In genomic region chr5:37699757-37700156, GRCm38 (mm10) we compare ENCODE assay signal across 10 mouse cellular contexts. TPM values are rescaled to one million over a fixed set of nuclear protein-coding genes. Genes with fewer than 3 reads are reported as not detected.
DNase-seq lines count a peak whose midpoint lies in the region; ATAC-seq and TF ChIP-seq lines count a peak whose summit lies in the region.
"Had no signal": no experiment of that assay in that cellular context is flagged by ENCODE, and none has a peak within 500 bp of the region (broad histone marks: within the 10 kb centered on the region; RNA-seq: fewer than 3 reads in every experiment).

No protein-coding gene starts in this region.

- H3K4me2 ChIP-seq in heart, embryonic 16.5 days (ENCODE audit: low read depth, low read length), result peak overlapping the region; percentile 20; the same call in 1 of the 2 replicates
- H3K4me2 ChIP-seq in heart, embryonic 12.5 days, result no peak overlapping the region
- no peak overlapping the region; the same call in 1 of the 2 replicates for H3K4me2 ChIP-seq in midbrain, embryonic 16.5 days (ENCODE audit: low read length)
- H3K4me2 ChIP-seq in midbrain, embryonic 11.5 days, result no peak overlapping the region
- H3K4me2 ChIP-seq in midbrain, postnatal 0 days (ENCODE audit: low read depth, low read length, poor library complexity, severe bottlenecking), result peak overlapping the region; percentile 9; the same call in 1 of the 2 replicates
- H3K4me2 ChIP-seq: stomach, embryonic 15.5 days had no signal

- no peaks in the 10 kb centered on the region for H3K27me3 ChIP-seq in heart, embryonic 16.5 days (ENCODE audit: control insufficient read depth, insufficient read depth, low read length)
- no peaks in the 10 kb centered on the region for H3K27me3 ChIP-seq in heart, embryonic 12.5 days (replicated peaks)
- H3K27me3 ChIP-seq in midbrain, embryonic 16.5 days (ENCODE audit: control insufficient read depth, insufficient read depth, low read depth, low read length), result no peaks in the 10 kb centered on the region
- H3K27me3 ChIP-seq in midbrain, embryonic 11.5 days (ENCODE audit: control insufficient read depth, insufficient read depth, low read length), result no peaks in the 10 kb centered on the region
- no peaks in the 10 kb centered on the region for H3K27me3 ChIP-seq in midbrain, postnatal 0 days (ENCODE audit: insufficient read depth, low read length)
- H3K27me3 ChIP-seq: stomach, embryonic 15.5 days had no signal

- no peaks in the 10 kb centered on the region for H3K4me1 ChIP-seq in heart, embryonic 16.5 days (ENCODE audit: control insufficient read depth, insufficient read depth, low read length)
- H3K4me1 ChIP-seq in heart, embryonic 12.5 days (replicated peaks), result no peaks in the 10 kb centered on the region
- peaks cover 7% of the 10 kb centered on the region; the same call in 1 of the 2 replicates for H3K4me1 ChIP-seq in midbrain, embryonic 16.5 days (ENCODE audit: control insufficient read depth, insufficient read depth, low read length)
- peaks cover 6% of the 10 kb centered on the region for H3K4me1 ChIP-seq in midbrain, embryonic 11.5 days (ENCODE audit: control insufficient read depth, insufficient read depth, low read length)
- H3K4me1 ChIP-seq in midbrain, postnatal 0 days (ENCODE audit: insufficient read depth, low read length), result no peaks in the 10 kb centered on the region
- H3K4me1 ChIP-seq: stomach, embryonic 15.5 days had no signal

- intact Hi-C loops in heart, postnatal 10 days (cut with DNase I), result no loop called here

- no peak overlapping the region for H3K27ac ChIP-seq in heart, embryonic 16.5 days (ENCODE audit: low read length)
- H3K27ac ChIP-seq in heart, embryonic 12.5 days (ENCODE audit: poor library complexity, severe bottlenecking), result no peak overlapping the region
- no peak overlapping the region for H3K27ac ChIP-seq in midbrain, embryonic 16.5 days (ENCODE audit: low read length)
- H3K27ac ChIP-seq in midbrain, embryonic 11.5 days (ENCODE audit: low read depth, low read length), result no peak overlapping the region
- H3K27ac ChIP-seq in midbrain, postnatal 0 days (ENCODE audit: low read depth, low read length), result no peak overlapping the region
- H3K27ac ChIP-seq: stomach, embryonic 15.5 days had no signal

- no peaks in the 10 kb centered on the region for H3K36me3 ChIP-seq in heart, embryonic 16.5 days (ENCODE audit: control insufficient read depth, insufficient read depth)
- no peaks in the 10 kb centered on the region for H3K36me3 ChIP-seq in heart, embryonic 12.5 days
- no peaks in the 10 kb centered on the region for H3K36me3 ChIP-seq in midbrain, embryonic 16.5 days (ENCODE audit: control insufficient read depth, insufficient read depth, low read length)
- no peaks in the 10 kb centered on the region for H3K36me3 ChIP-seq in midbrain, embryonic 11.5 days (ENCODE audit: control insufficient read depth, insufficient read depth, low read length)
- no peaks in the 10 kb centered on the region for H3K36me3 ChIP-seq in midbrain, postnatal 0 days (ENCODE audit: insufficient read depth, low read length)
- H3K36me3 ChIP-seq: stomach, embryonic 15.5 days had no signal

- H3K9ac ChIP-seq in heart, embryonic 16.5 days (ENCODE audit: low read length), result no peak overlapping the region
- no peak overlapping the region for H3K9ac ChIP-seq in heart, embryonic 12.5 days
- H3K9ac ChIP-seq in midbrain, embryonic 16.5 days (ENCODE audit: low read depth, low read length), result no peak overlapping the region
- no peak overlapping the region for H3K9ac ChIP-seq in midbrain, embryonic 11.5 days (ENCODE audit: low read length)
- no peak overlapping the region for H3K9ac ChIP-seq in midbrain, postnatal 0 days (replicated peaks; ENCODE audit: low read length, poor library complexity, severe bottlenecking)
- H3K9ac ChIP-seq: stomach, embryonic 15.5 days had no signal

- WGBS in heart, embryonic 16.5 days, result 52% methylated on average over 12 of the region's 12 CpGs
- 66% methylated on average over 12 of the region's 12 CpGs for WGBS in heart, embryonic 12.5 days
- WGBS in midbrain, embryonic 16.5 days, result 64% methylated on average over 12 of the region's 12 CpGs
- WGBS in midbrain, embryonic 11.5 days, result 89% methylated on average over 12 of the region's 12 CpGs
- WGBS in midbrain, postnatal 0 days, result 57% methylated on average over 12 of the region's 12 CpGs

- no peak for TF ChIP-seq CTCF in midbrain, postnatal 0 days (IDR thresholded peaks at IDR 0.05)

- H3K4me3 ChIP-seq in heart, embryonic 16.5 days (ENCODE audit: low read length), result no peak overlapping the region
- H3K4me3 ChIP-seq in heart, embryonic 12.5 days, result no peak overlapping the region
- no peak overlapping the region for H3K4me3 ChIP-seq in midbrain, embryonic 16.5 days (ENCODE audit: low read depth, low read length)
- H3K4me3 ChIP-seq in midbrain, embryonic 11.5 days (ENCODE audit: low read depth, low read length), result no peak overlapping the region
- H3K4me3 ChIP-seq in midbrain, postnatal 0 days (ENCODE audit: low read depth, low read length), result no peak overlapping the region
- H3K4me3 ChIP-seq: stomach, embryonic 15.5 days had no signal

- DNase-seq in midbrain, embryonic 11.5 days (ENCODE audit: low spot score, missing footprints), result no peak
- peak; percentile 22 to 49 for DNase-seq in heart, postnatal 10 days
- peak; percentile 53 for DNase-seq in midbrain, postnatal 0 days (ENCODE audit: low spot score)
- DNase-seq in gastrocnemius, postnatal 10 days, result no peak

- peak; percentile 65; the same call in 1 of the 2 replicates for ATAC-seq in heart, embryonic 16.5 days (replicated peaks; ENCODE audit: extremely low read depth, insufficient read depth, low FRiP score)
- no peak for ATAC-seq in heart, embryonic 12.5 days (ENCODE audit: insufficient number of reproducible peaks, low FRiP score)
- ATAC-seq in midbrain, embryonic 16.5 days, result peak; percentile 52; the same call in 1 of the 2 replicates
- no peak for ATAC-seq in midbrain, embryonic 11.5 days (ENCODE audit: low FRiP score)
- ATAC-seq in midbrain, postnatal 0 days (ENCODE audit: low FRiP score), result peak; percentile 65; the same call in 1 of the 2 replicates
- no peak for ATAC-seq in megakaryocyte, adult 5-6 weeks (ENCODE audit: poor library complexity, severe bottlenecking)

- H3K9me3 ChIP-seq in heart, embryonic 16.5 days (replicated peaks; ENCODE audit: control insufficient read depth, low read length), result no peaks in the 10 kb centered on the region
- H3K9me3 ChIP-seq in heart, embryonic 12.5 days (replicated peaks), result no peaks in the 10 kb centered on the region
- no peaks in the 10 kb centered on the region for H3K9me3 ChIP-seq in midbrain, embryonic 16.5 days (replicated peaks; ENCODE audit: control insufficient read depth, low read length, poor library complexity, severe bottlenecking)
- no peaks in the 10 kb centered on the region for H3K9me3 ChIP-seq in midbrain, embryonic 11.5 days (ENCODE audit: control insufficient read depth, low read length)
- no peaks in the 10 kb centered on the region for H3K9me3 ChIP-seq in midbrain, postnatal 0 days (ENCODE audit: low read length)
- H3K9me3 ChIP-seq: stomach, embryonic 15.5 days had no signal

RNA-seq across cellular contexts. Expression of gene Stk32b, which starts 17.2 kb away (rescaled TPM):
- polyA plus RNA-seq in heart, embryonic 16.5 days (2015; fragmentation: Nextera tagmentation; extraction: Ambion mirVana), result 0.60 and 0.79 TPM in 2 replicates
- polyA plus RNA-seq in heart, embryonic 12.5 days (2016; fragmentation: Nextera tagmentation; extraction: Ambion mirVana), result 0.50 and 0.75 TPM in 2 replicates
- polyA plus RNA-seq in midbrain, embryonic 16.5 days (2015; fragmentation: Nextera tagmentation; extraction: Ambion mirVana), result 29.6 and 34.7 TPM in 2 replicates
- polyA plus RNA-seq in midbrain, embryonic 11.5 days (2014; fragmentation: Nextera tagmentation; extraction: Ambion mirVana), result 4.1 and 5.6 TPM in 2 replicates
- total RNA-seq in heart, postnatal 10 days (2021), result under 1 TPM; 0.20 to 0.29 TPM
- 28.5 and 39.3 TPM in 2 replicates for total RNA-seq in midbrain, postnatal 0 days (2014; rRNA removed)
- 30.6 and 31.4 TPM in 2 replicates for polyA plus RNA-seq in midbrain, postnatal 0 days (2015; fragmentation: Nextera tagmentation; extraction: Ambion mirVana)
- total RNA-seq in gastrocnemius, postnatal 10 days (2021), result under 1 TPM; 0.14 to 0.16 TPM
- total RNA-seq in megakaryocyte, adult 5-6 weeks (2015), result not detected in 2 replicates
- not detected in 2 replicates for total RNA-seq in megakaryocyte, adult 5-6 weeks (2017)

RNA-seq across cellular contexts. Expression of gene Cytl1, which starts 35.6 kb away (rescaled TPM):
- 16.5 and 20.7 TPM in 2 replicates for polyA plus RNA-seq in heart, embryonic 16.5 days (2015; fragmentation: Nextera tagmentation; extraction: Ambion mirVana)
- polyA plus RNA-seq in heart, embryonic 12.5 days (2016; fragmentation: Nextera tagmentation; extraction: Ambion mirVana), result 2.8 and 3.8 TPM in 2 replicates
- polyA plus RNA-seq in midbrain, embryonic 16.5 days (2015; fragmentation: Nextera tagmentation; extraction: Ambion mirVana), result 0.21 TPM in 1 of 2 replicates, not detected in the other
- polyA plus RNA-seq in midbrain, embryonic 11.5 days (2014; fragmentation: Nextera tagmentation; extraction: Ambion mirVana), result 0.17 TPM in 1 of 2 replicates, not detected in the other
- total RNA-seq in heart, postnatal 10 days (2021), result 10 to 100 TPM in 1 of 2 experiments, 1 to 10 TPM in 1; 9.9 to 11.8 TPM
- 1.1 TPM in 1 of 2 replicates, not detected in the other for total RNA-seq in midbrain, postnatal 0 days (2014; rRNA removed)
- 0.17 and 1.1 TPM in 2 replicates for polyA plus RNA-seq in midbrain, postnatal 0 days (2015; fragmentation: Nextera tagmentation; extraction: Ambion mirVana)
- under 1 TPM; 0.92 to 0.93 TPM for total RNA-seq in gastrocnemius, postnatal 10 days (2021)
- not detected in 2 replicates for total RNA-seq in megakaryocyte, adult 5-6 weeks (2015)
- total RNA-seq in megakaryocyte, adult 5-6 weeks (2017), result not detected in 2 replicates
- total RNA-seq: neutrophil, adult 5-6 weeks had no signal

Comparison
In these comparisons a context has a peak if more than half of its experiments do, and no peak if none do; other contexts are left out.
1. ATAC-seq: peak in heart, embryonic 16.5 days (single experiment), midbrain, embryonic 16.5 days (single experiment) and midbrain, postnatal 0 days (single experiment); none in heart, embryonic 12.5 days (single experiment), midbrain, embryonic 11.5 days (single experiment) and megakaryocyte, adult 5-6 weeks (single experiment).
2. H3K4me2 ChIP-seq: peak in heart, embryonic 16.5 days (single experiment) and midbrain, postnatal 0 days (single experiment); none in heart, embryonic 12.5 days (single experiment), midbrain, embryonic 16.5 days (single experiment) and midbrain, embryonic 11.5 days (single experiment).
3. DNase-seq: peak in heart, postnatal 10 days (2 of 2) and midbrain, postnatal 0 days (single experiment); none in midbrain, embryonic 11.5 days (single experiment) and gastrocnemius, postnatal 10 days (single experiment).